Mouse (Mus musculus): Measurements from ENCODE around the gene Gm20388. TPM values are rescaled to one million over a fixed set of nuclear protein-coding genes. Genes with fewer than 3 reads are reported as not detected.
A peak's percentile ranks its signal among the peaks of the same experiment; 100 is the strongest.

Gm20388 gene
- total and polyA plus RNA-seq, 2 experiments from 2014 or later, result 17.3 TPM; not detected in 1

- 84% methylated on average over 24 of the region's 24 CpGs for WGBS
- Histone ChIP-seq H3K27me3 (ENCODE audit: control insufficient read depth, insufficient read depth, low read length) (no peaks in the 10 kb centered on the region), H3K9me3 (replicated peaks; ENCODE audit: control insufficient read depth, low read length) (no peaks in the 10 kb centered on the region), H3K36me3 (replicated peaks; ENCODE audit: control insufficient read depth, insufficient read depth, low read length) (peaks cover 5% of the 10 kb centered on the region; the same call in 1 of the 2 replicates), H3K4me2 (ENCODE audit: low read depth, low read length) (no peak overlapping the region), H3K9ac (replicated peaks; ENCODE audit: low read depth, low read length) (no peak overlapping the region), H3K4me3 (ENCODE audit: low read depth, low read length) (no peak overlapping the region), H3K27ac (ENCODE audit: low read depth) (no peak overlapping the region), H3K4me1 (ENCODE audit: control insufficient read depth, insufficient read depth) (peaks cover 87% of the 10 kb centered on the region)
- no peak for DNase-seq (ENCODE audit: low spot score)
- no peak for ATAC-seq (ENCODE audit: insufficient read depth, low read depth)
- TF ChIP-seq CTCF (IDR thresholded peaks at IDR 0.05; ENCODE audit: low read depth) (no peak; the same call in 1 of the 2 replicates), EP300 (IDR thresholded peaks at IDR 0.05; ENCODE audit: low read depth) (no peak)
These were observed 642.9 kb downstream of the Gm20388 start for GRCm38 (mm10) chr8:120553441-120554123.

- H3K36me3 ChIP-seq (replicated peaks; ENCODE audit: control insufficient read depth, insufficient read depth, low read length), result peaks cover 6% of the 10 kb centered on the region; the same call in 1 of the 2 replicates
- no peaks in the 10 kb centered on the region for H3K9me3 ChIP-seq (replicated peaks; ENCODE audit: control insufficient read depth, low read length)
- no peak for ATAC-seq (ENCODE audit: insufficient read depth, low read depth)
- no peak overlapping the region for H3K4me3 ChIP-seq (ENCODE audit: low read depth, low read length)
- no peak for DNase-seq (ENCODE audit: low spot score)
- WGBS, result 87% methylated on average over 18 of the region's 18 CpGs
- H3K9ac ChIP-seq (replicated peaks; ENCODE audit: low read depth, low read length), result no peak overlapping the region
- no peaks in the 10 kb centered on the region for H3K27me3 ChIP-seq (ENCODE audit: control insufficient read depth, insufficient read depth, low read length)
- no peak overlapping the region for H3K4me2 ChIP-seq (ENCODE audit: low read depth, low read length)
- peak overlapping the region; percentile 94; the same call in 1 of the 2 replicates for H3K27ac ChIP-seq (ENCODE audit: low read depth)
- TF ChIP-seq EP300 (IDR thresholded peaks at IDR 0.05; ENCODE audit: low read depth), result no peak
- no peak for TF ChIP-seq CTCF (IDR thresholded peaks at IDR 0.05; ENCODE audit: low read depth)
- H3K4me1 ChIP-seq (ENCODE audit: control insufficient read depth, insufficient read depth), result peaks cover 77% of the 10 kb centered on the region
These were observed 643.9 kb downstream of the Gm20388 start for GRCm38 (mm10) chr8:120554466-120555039.

GRCm38 (mm10) chr8:120556198-120556892 is 645.7 kb downstream of the Gm20388 start:
- Histone ChIP-seq H3K4me1 (ENCODE audit: control insufficient read depth, insufficient read depth) (peaks cover 62% of the 10 kb centered on the region), H3K9ac (replicated peaks; ENCODE audit: low read depth, low read length) (peak overlapping the region; percentile 49), H3K36me3 (replicated peaks; ENCODE audit: control insufficient read depth, insufficient read depth, low read length) (peaks cover 6% of the 10 kb centered on the region; the same call in 1 of the 2 replicates), H3K4me2 (ENCODE audit: low read depth, low read length) (peak overlapping the region; percentile 39), H3K9me3 (replicated peaks; ENCODE audit: control insufficient read depth, low read length) (no peaks in the 10 kb centered on the region), H3K27ac (ENCODE audit: low read depth) (peak overlapping the region; percentile 94), H3K4me3 (ENCODE audit: low read depth, low read length) (peak overlapping the region; percentile 14), H3K27me3 (ENCODE audit: control insufficient read depth, insufficient read depth, low read length) (no peaks in the 10 kb centered on the region)
- DNase-seq (ENCODE audit: low spot score), result peak; percentile 79
- TF ChIP-seq CTCF (IDR thresholded peaks at IDR 0.05; ENCODE audit: low read depth) (no peak), EP300 (IDR thresholded peaks at IDR 0.05; ENCODE audit: low read depth) (no peak)
- 31% methylated on average over 20 of the region's 20 CpGs for WGBS
- ATAC-seq (ENCODE audit: insufficient read depth, low read depth), result peak; percentile 35

GRCm38 (mm10) chr8:120557170-120557965 is 646.7 kb downstream of the Gm20388 start:
- H3K36me3 ChIP-seq (replicated peaks; ENCODE audit: control insufficient read depth, insufficient read depth, low read length), result peaks cover 6% of the 10 kb centered on the region; the same call in 1 of the 2 replicates
- no peak overlapping the region for H3K9ac ChIP-seq (replicated peaks; ENCODE audit: low read depth, low read length)
- peaks cover 61% of the 10 kb centered on the region for H3K4me1 ChIP-seq (ENCODE audit: control insufficient read depth, insufficient read depth)
- 56% methylated on average over 15 of the region's 15 CpGs for WGBS
- peak overlapping the region; percentile 94 for H3K27ac ChIP-seq (ENCODE audit: low read depth)
- no peak overlapping the region for H3K4me2 ChIP-seq (ENCODE audit: low read depth, low read length)
- H3K27me3 ChIP-seq (ENCODE audit: control insufficient read depth, insufficient read depth, low read length), result no peaks in the 10 kb centered on the region
- TF ChIP-seq EP300 (IDR thresholded peaks at IDR 0.05; ENCODE audit: low read depth) (no peak), CTCF (IDR thresholded peaks at IDR 0.05; ENCODE audit: low read depth) (no peak)
- no peaks in the 10 kb centered on the region for H3K9me3 ChIP-seq (replicated peaks; ENCODE audit: control insufficient read depth, low read length)
- DNase-seq (ENCODE audit: low spot score) (no peak), ATAC-seq (ENCODE audit: insufficient read depth, low read depth) (no peak)
- H3K4me3 ChIP-seq (ENCODE audit: low read depth, low read length), result no peak overlapping the region

GRCm38 (mm10) chr8:120558162-120558561 is 647.5 kb downstream of the Gm20388 start:
- WGBS, result 83% methylated on average over 4 of the region's 4 CpGs
- H3K27ac ChIP-seq (ENCODE audit: low read depth), result no peak overlapping the region
- peaks cover 6% of the 10 kb centered on the region; the same call in 1 of the 2 replicates for H3K36me3 ChIP-seq (replicated peaks; ENCODE audit: control insufficient read depth, insufficient read depth, low read length)
- ATAC-seq (ENCODE audit: insufficient read depth, low read depth) (no peak), DNase-seq (ENCODE audit: low spot score) (no peak)
- no peaks in the 10 kb centered on the region for H3K9me3 ChIP-seq (replicated peaks; ENCODE audit: control insufficient read depth, low read length)
- no peaks in the 10 kb centered on the region for H3K27me3 ChIP-seq (ENCODE audit: control insufficient read depth, insufficient read depth, low read length)
- H3K9ac ChIP-seq (replicated peaks; ENCODE audit: low read depth, low read length), result no peak overlapping the region
- TF ChIP-seq EP300 (IDR thresholded peaks at IDR 0.05; ENCODE audit: low read depth), result no peak
- no peak for TF ChIP-seq CTCF (IDR thresholded peaks at IDR 0.05; ENCODE audit: low read depth)
- peaks cover 61% of the 10 kb centered on the region for H3K4me1 ChIP-seq (ENCODE audit: control insufficient read depth, insufficient read depth)
- H3K4me3 ChIP-seq (ENCODE audit: low read depth, low read length), result no peak overlapping the region
- no peak overlapping the region for H3K4me2 ChIP-seq (ENCODE audit: low read depth, low read length)
